Mouse (Mus musculus) brain, embryonic 14.5 days (tissue): ENCODE data around the gene Rgl3.

Source experiments
- CTCF ChIP-seq: fragments of 200-500 bp; IDR thresholded peaks from 2 replicates; pipeline ENCODE4 v1.5.1; 2012; ENCODE audit warnings: inconsistent platforms, mild to moderate bottlenecking, moderate library complexity, borderline replicate concordance; ENCODE audit not compliant: insufficient read depth, insufficient read length; ENCODE audit errors: extremely low read depth
- POLR2A ChIP-seq: fragments of 200-500 bp; IDR thresholded peaks from 2 replicates; pipeline ENCODE4 v1.6.1; 2012; ENCODE audit warnings: mild to moderate bottlenecking, inconsistent platforms, borderline replicate concordance; ENCODE audit not compliant: poor library complexity, insufficient read depth, insufficient read length, severe bottlenecking; ENCODE audit errors: extremely low read depth

DNA sequence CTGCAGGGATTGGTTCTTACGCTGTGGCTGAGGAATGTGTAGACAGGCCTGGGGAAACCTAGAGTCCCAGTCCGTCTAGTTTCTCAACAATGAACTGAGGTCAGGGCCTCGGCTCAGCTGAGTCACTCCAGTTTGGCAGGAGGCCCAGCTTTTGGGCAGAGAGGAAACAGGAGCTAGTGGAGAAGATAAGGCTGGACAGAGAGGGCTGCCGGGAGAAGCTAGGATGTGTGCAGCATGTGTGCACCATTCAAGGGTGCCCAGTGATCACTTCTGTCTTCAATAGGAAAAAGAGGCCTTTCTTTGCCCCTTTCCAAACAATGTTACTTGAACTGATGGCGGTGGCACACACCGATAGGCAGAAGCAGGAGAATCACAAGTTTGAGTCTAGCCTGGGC lies 65.2 kb downstream of the Rgl3 start:
- TF ChIP-seq CTCF, result no peak
- TF ChIP-seq POLR2A, result no peak
